Mouse (Mus musculus): ENCODE measurements around the gene Eppin. TPM values are rescaled to one million over a fixed set of nuclear protein-coding genes. Genes with fewer than 3 reads are reported as not detected.
A peak's percentile ranks its signal among the peaks of the same experiment; 100 is the strongest.

Gene Eppin
- polyA plus RNA-seq, 1 experiment from 2014 or later, result not detected

DNA sequence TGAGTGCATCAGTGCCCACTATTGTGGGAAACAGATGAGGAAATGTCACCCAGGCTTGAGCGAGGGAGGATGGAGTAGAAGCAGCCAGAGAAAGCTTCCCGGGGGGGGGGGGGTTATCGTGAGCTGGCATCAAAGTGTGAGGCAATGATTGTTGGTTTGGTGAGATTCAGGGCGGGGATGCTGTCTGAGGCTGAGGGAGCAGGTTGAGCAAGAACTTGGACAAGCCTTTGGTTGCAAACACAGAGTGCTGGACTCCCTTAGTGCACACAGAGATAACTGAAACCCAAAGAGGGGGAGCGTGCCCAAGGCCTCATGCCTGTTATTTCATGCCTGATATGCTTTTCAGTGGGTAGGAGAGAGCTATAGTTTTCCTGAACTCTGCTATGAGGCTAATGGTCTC lies 25.9 kb downstream of the Eppin start:
- ATAC-seq (replicated peaks; ENCODE audit: insufficient number of reproducible peaks, low FRiP score, low TSS enrichment, low read depth), result no peak
- no peaks in the 10 kb centered on the region for H3K9me3 ChIP-seq (replicated peaks; ENCODE audit: control insufficient read depth, low read length)
- H3K36me3 ChIP-seq (replicated peaks; ENCODE audit: control insufficient read depth, insufficient read depth, low read depth, low read length), result no peaks in the 10 kb centered on the region
- no peak overlapping the region for H3K27ac ChIP-seq (replicated peaks; ENCODE audit: low read depth, low read length)
- peaks cover 3% of the 10 kb centered on the region; the same call in 1 of the 2 replicates for H3K4me1 ChIP-seq (ENCODE audit: control insufficient read depth, insufficient read depth, low read length)
- H3K4me2 ChIP-seq (ENCODE audit: low read depth, low read length), result no peak overlapping the region
- 86% methylated on average over 5 of the region's 5 CpGs for WGBS
- no peaks in the 10 kb centered on the region for H3K27me3 ChIP-seq (ENCODE audit: control insufficient read depth, insufficient read depth, low read length)
- H3K9ac ChIP-seq (replicated peaks; ENCODE audit: low read length), result no peak overlapping the region
- DNase-seq (ENCODE audit: low spot score), result no peak
- no peak overlapping the region for H3K4me3 ChIP-seq (ENCODE audit: low read depth, low read length)

DNA sequence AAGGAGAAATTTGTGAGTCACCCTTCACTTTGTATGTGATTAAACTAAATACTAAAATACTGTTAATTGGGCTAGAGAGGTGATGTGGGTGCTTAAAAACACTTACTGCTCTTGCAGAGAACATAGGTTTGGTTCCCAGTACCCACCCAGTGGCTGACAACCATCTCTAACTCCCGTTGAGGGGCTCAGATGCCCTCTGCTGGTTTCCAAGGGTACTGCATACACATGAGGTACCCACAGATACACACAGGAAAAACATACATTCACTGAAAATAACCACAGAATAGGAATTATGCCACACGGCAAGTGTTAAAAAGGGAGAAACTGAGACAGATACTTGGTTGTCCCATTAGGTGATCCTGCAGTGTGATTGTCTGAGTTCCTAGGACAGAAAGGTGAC lies 26.4 kb downstream of the Eppin start:
- Histone ChIP-seq H3K27ac (replicated peaks; ENCODE audit: low read depth, low read length) (no peak overlapping the region), H3K4me3 (ENCODE audit: low read depth, low read length) (no peak overlapping the region), H3K9me3 (replicated peaks; ENCODE audit: control insufficient read depth, low read length) (no peaks in the 10 kb centered on the region), H3K27me3 (ENCODE audit: control insufficient read depth, insufficient read depth, low read length) (no peaks in the 10 kb centered on the region), H3K4me2 (ENCODE audit: low read depth, low read length) (no peak overlapping the region), H3K9ac (replicated peaks; ENCODE audit: low read length) (no peak overlapping the region), H3K4me1 (ENCODE audit: control insufficient read depth, insufficient read depth, low read length) (peaks cover 4% of the 10 kb centered on the region; the same call in 1 of the 2 replicates), H3K36me3 (replicated peaks; ENCODE audit: control insufficient read depth, insufficient read depth, low read depth, low read length) (no peaks in the 10 kb centered on the region)
- 85% methylated on average over 2 of the region's 2 CpGs for WGBS
- no peak for DNase-seq (ENCODE audit: low spot score)
- no peak for ATAC-seq (replicated peaks; ENCODE audit: insufficient number of reproducible peaks, low FRiP score, low TSS enrichment, low read depth)

DNA sequence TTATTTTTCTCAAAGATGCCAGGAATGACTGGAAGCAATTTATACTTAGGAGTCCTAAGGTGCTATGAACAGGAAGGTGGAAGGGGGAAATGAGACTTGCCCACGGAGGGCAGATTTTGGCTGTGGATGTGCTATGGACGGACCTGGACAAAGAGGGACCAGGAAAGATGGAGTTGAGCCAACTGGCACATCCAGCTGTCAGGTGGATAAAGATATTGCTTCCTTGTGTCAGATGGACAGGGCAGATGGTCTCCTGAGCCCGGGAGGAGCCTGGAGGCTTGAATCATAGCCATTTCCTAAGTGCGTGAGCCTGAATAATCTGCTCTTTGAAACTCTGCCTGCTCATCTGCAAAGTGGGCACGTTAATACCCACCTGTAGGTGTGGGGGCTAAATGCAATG lies 29.0 kb downstream of the Eppin start:
- Histone ChIP-seq H3K4me2 (ENCODE audit: low read depth, low read length) (peak overlapping the region; percentile 74; the same call in 1 of the 2 replicates), H3K36me3 (replicated peaks; ENCODE audit: control insufficient read depth, insufficient read depth, low read depth, low read length) (no peaks in the 10 kb centered on the region), H3K9me3 (replicated peaks; ENCODE audit: control insufficient read depth, low read length) (no peaks in the 10 kb centered on the region), H3K4me1 (ENCODE audit: control insufficient read depth, insufficient read depth, low read length) (peaks cover 4% of the 10 kb centered on the region; the same call in 1 of the 2 replicates), H3K27me3 (ENCODE audit: control insufficient read depth, insufficient read depth, low read length) (no peaks in the 10 kb centered on the region), H3K27ac (replicated peaks; ENCODE audit: low read depth, low read length) (no peak overlapping the region), H3K9ac (replicated peaks; ENCODE audit: low read length) (no peak overlapping the region), H3K4me3 (ENCODE audit: low read depth, low read length) (no peak overlapping the region)
- 78% methylated on average over 5 of the region's 5 CpGs for WGBS
- DNase-seq (ENCODE audit: low spot score) (no peak), ATAC-seq (replicated peaks; ENCODE audit: insufficient number of reproducible peaks, low FRiP score, low TSS enrichment, low read depth) (no peak)

DNA sequence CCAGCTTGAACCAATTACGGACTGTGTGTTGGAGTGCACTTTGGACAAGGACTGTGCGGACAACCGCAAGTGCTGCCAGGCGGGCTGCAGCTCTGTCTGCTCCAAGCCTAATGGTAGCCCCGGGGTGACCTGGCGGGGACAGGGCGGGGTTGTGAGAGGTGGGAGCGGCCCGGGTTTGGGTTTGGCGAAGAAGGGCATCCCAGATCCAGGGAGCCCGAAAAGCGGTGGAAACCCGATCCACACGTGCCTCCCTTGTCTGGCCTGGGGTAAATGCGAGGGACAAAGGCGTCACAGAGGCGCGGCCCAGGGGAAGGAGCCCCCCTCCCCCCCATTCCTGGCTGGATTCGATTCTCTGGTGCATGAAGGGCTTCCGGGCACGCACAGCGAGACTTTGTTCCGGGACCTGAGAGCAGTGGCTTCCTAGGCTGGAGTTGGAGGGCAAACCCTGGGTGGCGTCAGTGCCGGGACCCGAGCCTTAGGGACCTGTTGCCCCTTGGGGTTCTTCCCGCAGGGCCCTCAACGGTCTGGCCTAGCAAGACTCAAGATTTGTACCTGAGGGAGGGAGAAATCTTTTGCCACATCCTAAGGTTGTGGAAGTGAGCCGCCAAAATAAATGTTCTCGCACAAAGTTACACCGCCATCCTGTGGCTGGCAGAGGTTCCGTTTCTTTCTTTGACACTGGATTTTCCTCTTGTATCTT lies 29.9 kb downstream of the Eppin start:
- under 1% methylated on average over 32 of the region's 32 CpGs for WGBS
- peak; percentile 81 for ATAC-seq (replicated peaks; ENCODE audit: insufficient number of reproducible peaks, low FRiP score, low TSS enrichment, low read depth)

DNA sequence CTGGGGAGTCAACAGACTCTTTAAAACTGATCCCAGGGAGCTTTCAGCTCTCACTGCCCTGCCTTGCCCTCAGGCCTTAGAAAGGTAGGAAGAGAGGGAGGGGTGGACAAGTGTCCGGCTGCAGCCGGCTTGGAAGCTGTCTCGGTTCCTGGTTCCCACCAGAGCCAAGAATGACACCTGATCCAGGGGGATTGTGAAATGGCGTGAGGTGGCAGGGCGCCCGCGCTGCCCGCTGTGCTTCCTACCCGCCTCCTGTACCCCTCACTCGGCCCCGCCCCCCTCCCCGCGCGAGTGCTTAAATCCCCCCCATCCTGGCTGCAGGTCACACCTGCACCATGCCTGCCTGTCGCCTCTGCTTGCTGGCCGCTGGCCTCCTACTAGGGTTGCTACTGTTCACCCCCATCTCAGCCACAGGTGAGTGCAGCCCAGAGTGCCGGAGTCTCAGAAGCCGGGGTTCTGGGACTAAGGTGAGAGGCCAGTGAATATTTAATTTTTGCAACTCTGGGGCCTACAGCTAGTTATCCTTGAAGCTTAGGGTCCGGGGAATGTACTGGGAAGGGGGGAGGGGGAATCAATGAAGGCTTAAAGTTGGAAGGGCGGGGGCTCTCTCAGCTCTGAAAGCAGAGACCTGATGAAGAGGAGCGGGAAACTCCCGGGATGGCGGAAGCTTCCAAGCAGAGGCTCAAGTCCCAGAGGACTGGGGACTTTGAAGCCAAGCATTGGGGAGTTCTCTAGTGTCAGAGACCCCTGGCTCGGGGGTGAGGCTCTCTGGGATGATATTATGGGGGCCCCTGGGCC lies 30.8 kb downstream of the Eppin start, which contains the start of gene Wfdc2:
Gene Wfdc2, plus strand, starts transcription at position 23 of the 798 bp plus-strand sequence.
- peak within 1 kb of the TSS; percentile 70 for H3K9ac ChIP-seq (replicated peaks; ENCODE audit: low read length)
- no peaks in the 10 kb centered on the region for H3K9me3 ChIP-seq (replicated peaks; ENCODE audit: control insufficient read depth, low read length)
- peak within 1 kb of the TSS; percentile 74 for H3K4me2 ChIP-seq (ENCODE audit: low read depth, low read length)
- no peaks in the 10 kb centered on the region for H3K36me3 ChIP-seq (replicated peaks; ENCODE audit: control insufficient read depth, insufficient read depth, low read depth, low read length)
- H3K4me1 ChIP-seq (ENCODE audit: control insufficient read depth, insufficient read depth, low read length), result peaks cover 4% of the 10 kb centered on the region; the same call in 1 of the 2 replicates
- WGBS, result 2% methylated on average over 24 of the region's 24 CpGs
- DNase-seq (ENCODE audit: low spot score) (peak; percentile 58), ATAC-seq (replicated peaks; ENCODE audit: insufficient number of reproducible peaks, low FRiP score, low TSS enrichment, low read depth) (no peak)
- H3K4me3 ChIP-seq (ENCODE audit: low read depth, low read length), result peak within 1 kb of the TSS; percentile 31
- 0 out of 2 replicates have a peak within 1 kb of the TSS, but pooled peaks have one; percentile 20 for H3K27ac ChIP-seq (replicated peaks; ENCODE audit: low read depth, low read length)
- H3K27me3 ChIP-seq (ENCODE audit: control insufficient read depth, insufficient read depth, low read length), result no peaks in the 10 kb centered on the region

More for the DNA sequence above, 29.9 kb downstream of the Eppin start:
- Histone ChIP-seq H3K27ac (replicated peaks; ENCODE audit: low read depth, low read length) (peak overlapping the region; percentile 20; the same call in 1 of the 2 replicates), H3K9ac (replicated peaks; ENCODE audit: low read length) (peak overlapping the region; percentile 70), H3K4me2 (ENCODE audit: low read depth, low read length) (peak overlapping the region; percentile 74), H3K27me3 (ENCODE audit: control insufficient read depth, insufficient read depth, low read length) (no peaks in the 10 kb centered on the region), H3K4me3 (ENCODE audit: low read depth, low read length) (peak overlapping the region; percentile 31), H3K4me1 (ENCODE audit: control insufficient read depth, insufficient read depth, low read length) (peaks cover 4% of the 10 kb centered on the region; the same call in 1 of the 2 replicates), H3K9me3 (replicated peaks; ENCODE audit: control insufficient read depth, low read length) (no peaks in the 10 kb centered on the region), H3K36me3 (replicated peaks; ENCODE audit: control insufficient read depth, insufficient read depth, low read depth, low read length) (no peaks in the 10 kb centered on the region)
- DNase-seq (ENCODE audit: low spot score), result peak; percentile 80

DNA sequence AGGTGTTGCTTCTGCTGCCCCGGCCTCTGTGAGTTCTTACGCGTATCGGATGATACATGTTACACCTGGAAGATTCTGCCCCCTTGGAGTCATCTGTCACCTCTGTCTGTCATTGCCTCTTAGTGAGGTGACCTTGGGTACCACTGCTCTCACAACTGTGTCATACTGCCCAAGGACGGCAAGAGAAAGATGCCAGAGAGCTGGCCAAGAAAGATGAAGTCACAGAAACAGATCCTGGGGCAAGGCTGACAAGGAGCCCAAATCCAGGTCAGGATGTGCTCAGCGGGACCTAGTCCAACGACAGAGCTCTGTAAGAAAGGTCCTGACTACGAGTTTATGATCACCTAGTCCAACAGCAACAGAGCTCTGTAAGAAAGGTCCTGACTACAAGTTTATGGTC lies 33.3 kb downstream of the Eppin start:
- Histone ChIP-seq H3K27ac (replicated peaks; ENCODE audit: low read depth, low read length) (no peak overlapping the region), H3K4me3 (ENCODE audit: low read depth, low read length) (no peak overlapping the region), H3K9me3 (replicated peaks; ENCODE audit: control insufficient read depth, low read length) (no peaks in the 10 kb centered on the region), H3K27me3 (ENCODE audit: control insufficient read depth, insufficient read depth, low read length) (no peaks in the 10 kb centered on the region), H3K4me1 (ENCODE audit: control insufficient read depth, insufficient read depth, low read length) (peaks cover 4% of the 10 kb centered on the region; the same call in 1 of the 2 replicates), H3K9ac (replicated peaks; ENCODE audit: low read length) (no peak overlapping the region), H3K36me3 (replicated peaks; ENCODE audit: control insufficient read depth, insufficient read depth, low read depth, low read length) (no peaks in the 10 kb centered on the region), H3K4me2 (ENCODE audit: low read depth, low read length) (no peak overlapping the region)
- no peak for DNase-seq (ENCODE audit: low spot score)
- ATAC-seq (replicated peaks; ENCODE audit: insufficient number of reproducible peaks, low FRiP score, low TSS enrichment, low read depth), result no peak
- WGBS, result 88% methylated on average over 8 of the region's 8 CpGs

DNA sequence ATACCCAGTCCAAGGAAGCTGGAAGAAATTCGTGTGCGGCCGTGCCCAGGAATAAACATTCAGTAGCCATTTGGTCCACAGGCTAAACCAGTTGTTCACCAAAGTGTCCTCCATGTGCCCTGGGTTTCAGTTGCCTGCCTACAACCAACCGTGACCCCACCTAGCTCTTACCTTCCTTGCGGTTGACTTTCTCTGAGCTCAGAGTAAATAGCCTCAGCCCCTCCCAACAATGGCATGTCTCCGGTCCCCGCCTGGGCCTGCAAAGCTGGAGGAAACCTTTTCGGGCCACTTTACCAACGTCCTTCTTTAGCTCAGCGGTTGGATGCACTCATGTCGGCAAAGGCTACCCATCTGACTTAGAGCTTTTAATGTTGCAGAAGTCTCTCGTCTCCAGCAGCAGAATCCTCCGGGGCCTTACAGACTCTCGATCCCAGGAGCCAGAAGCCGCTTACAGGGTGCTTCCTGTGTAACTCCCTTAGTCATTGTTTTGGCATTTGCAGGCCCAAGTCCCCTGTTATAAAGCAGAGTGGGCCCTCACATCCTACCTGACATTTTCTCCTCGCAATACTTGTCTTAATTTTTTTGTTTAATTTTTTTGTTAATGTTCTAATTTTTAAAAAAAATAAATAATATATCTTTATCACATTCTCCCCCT lies 34.3 kb downstream of the Eppin start:
- WGBS, result 39% methylated on average over 16 of the region's 16 CpGs
- Histone ChIP-seq H3K27ac (replicated peaks; ENCODE audit: low read depth, low read length) (no peak overlapping the region), H3K27me3 (ENCODE audit: control insufficient read depth, insufficient read depth, low read length) (no peaks in the 10 kb centered on the region), H3K9ac (replicated peaks; ENCODE audit: low read length) (no peak overlapping the region), H3K9me3 (replicated peaks; ENCODE audit: control insufficient read depth, low read length) (no peaks in the 10 kb centered on the region), H3K4me1 (ENCODE audit: control insufficient read depth, insufficient read depth, low read length) (peaks cover 4% of the 10 kb centered on the region; the same call in 1 of the 2 replicates), H3K4me2 (ENCODE audit: low read depth, low read length) (no peak overlapping the region), H3K4me3 (ENCODE audit: low read depth, low read length) (no peak overlapping the region), H3K36me3 (replicated peaks; ENCODE audit: control insufficient read depth, insufficient read depth, low read depth, low read length) (no peaks in the 10 kb centered on the region)
- DNase-seq (ENCODE audit: low spot score) (no peak), ATAC-seq (replicated peaks; ENCODE audit: insufficient number of reproducible peaks, low FRiP score, low TSS enrichment, low read depth) (no peak)

Measured in embryonic facial prominence, embryonic 11.5 days (tissue).